Mouse (Mus musculus): ENCODE data around the gene Olfr1364. TPM values are rescaled to one million over a fixed set of nuclear protein-coding genes. Genes with fewer than 3 reads are reported as not detected.

The Olfr1364 gene
- not detected in 2 replicates for polyA plus RNA-seq (2014; fragmentation: Nextera tagmentation; extraction: Ambion mirVana)

DNA sequence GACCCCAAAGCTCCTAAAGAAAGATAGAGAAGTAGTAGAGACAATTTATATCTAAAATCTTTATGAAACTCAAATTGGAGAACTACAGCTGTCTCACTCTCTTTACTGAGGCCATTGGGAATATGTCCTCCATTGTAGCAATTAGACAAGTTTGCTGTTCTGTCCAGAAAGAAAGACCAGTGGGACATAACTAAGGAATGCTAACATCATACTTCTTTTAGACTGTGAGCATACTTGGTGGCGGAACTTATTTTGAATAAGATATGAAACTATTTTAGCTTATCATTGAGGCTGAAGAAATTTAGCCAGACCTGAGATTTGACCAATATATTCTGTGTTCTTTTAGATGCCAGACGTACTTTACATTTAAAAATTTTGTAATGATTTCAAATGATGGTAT, at the start of gene Olfr1364:
Gene Olfr1364 (minus strand): TSS at position 101 of the 400 bp plus-strand sequence.
- H3K4me1 ChIP-seq (ENCODE audit: control insufficient read depth, insufficient read depth, low read length), result no peaks in the 10 kb centered on the region
- no peak within 1 kb of the TSS for H3K4me3 ChIP-seq (ENCODE audit: low read depth, low read length)
- no peaks in the 10 kb centered on the region for H3K27me3 ChIP-seq (ENCODE audit: control insufficient read depth, insufficient read depth, low read length)
- no peaks in the 10 kb centered on the region for H3K36me3 ChIP-seq (ENCODE audit: control insufficient read depth, insufficient read depth, low read length)
- no peak within 1 kb of the TSS for H3K27ac ChIP-seq (ENCODE audit: low read length)
- no peak within 1 kb of the TSS for H3K4me2 ChIP-seq (replicated peaks; ENCODE audit: low read depth, low read length)
- WGBS, result 78% methylated on average over 2 of the region's 2 CpGs
- H3K9ac ChIP-seq (replicated peaks; ENCODE audit: low read depth, low read length), result no peak within 1 kb of the TSS
- ATAC-seq (ENCODE audit: insufficient number of reproducible peaks, insufficient read depth, low FRiP score, low read depth), result no peak
- no peaks in the 10 kb centered on the region for H3K9me3 ChIP-seq (ENCODE audit: control insufficient read depth, low read depth, low read length)

DNA sequence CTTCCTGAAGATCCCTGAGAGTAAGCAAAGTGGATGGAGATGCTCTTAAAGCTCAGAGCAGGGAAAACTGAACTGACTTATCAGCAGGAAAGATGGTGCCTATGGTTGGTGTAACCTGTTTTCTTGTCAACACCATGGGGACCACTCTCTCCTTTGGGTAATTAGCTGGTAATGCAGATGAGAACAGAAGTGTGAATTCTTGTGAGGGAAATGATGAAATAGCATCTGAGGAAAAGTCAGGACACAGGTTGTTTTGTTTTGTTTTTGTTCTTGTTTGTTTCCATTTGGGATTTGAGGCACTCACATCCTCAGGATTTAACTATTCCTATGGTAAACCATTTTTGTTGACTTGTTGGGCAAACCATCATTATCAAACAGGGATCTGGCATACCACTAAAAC, 32.4 kb upstream of the Olfr1364 start, which contains the start of gene Olfr1362:
Gene Olfr1362 (minus strand): TSS at position 101 of the 400 bp plus-strand sequence.
- H3K4me3 ChIP-seq (ENCODE audit: low read depth, low read length), result no peak within 1 kb of the TSS
- no peaks in the 10 kb centered on the region for H3K9me3 ChIP-seq (ENCODE audit: control insufficient read depth, low read depth, low read length)
- no peaks in the 10 kb centered on the region for H3K36me3 ChIP-seq (ENCODE audit: control insufficient read depth, insufficient read depth, low read length)
- H3K27me3 ChIP-seq (ENCODE audit: control insufficient read depth, insufficient read depth, low read length), result no peaks in the 10 kb centered on the region
- H3K27ac ChIP-seq (ENCODE audit: low read length), result no peak within 1 kb of the TSS
- H3K9ac ChIP-seq (replicated peaks; ENCODE audit: low read depth, low read length), result no peak within 1 kb of the TSS
- H3K4me2 ChIP-seq (replicated peaks; ENCODE audit: low read depth, low read length), result no peak within 1 kb of the TSS
- no peaks in the 10 kb centered on the region for H3K4me1 ChIP-seq (ENCODE audit: control insufficient read depth, insufficient read depth, low read length)
- ATAC-seq (ENCODE audit: insufficient number of reproducible peaks, insufficient read depth, low FRiP score, low read depth), result no peak

DNA sequence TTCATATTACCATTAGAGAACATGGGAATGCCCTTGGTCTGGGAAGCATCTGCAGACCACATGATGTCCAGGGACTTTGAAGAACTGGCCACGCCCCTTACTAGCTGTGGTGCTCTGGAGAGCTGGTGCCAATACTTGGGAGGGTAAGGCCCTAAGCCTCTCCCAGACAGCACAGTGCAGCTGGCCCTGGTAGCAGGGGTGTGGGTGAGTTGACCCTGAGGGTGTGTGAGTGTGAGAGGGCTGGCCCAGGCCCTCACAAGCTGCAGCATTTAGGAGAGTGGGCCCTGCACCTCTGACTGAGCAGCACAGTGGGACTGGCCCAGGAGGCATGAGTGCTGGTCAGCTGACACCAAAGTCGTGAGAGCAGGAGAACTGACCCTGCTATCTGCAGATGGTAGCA, 10.1 kb upstream of the Olfr1364 start:
- Histone ChIP-seq H3K9me3 (ENCODE audit: control insufficient read depth, low read depth, low read length) (no peaks in the 10 kb centered on the region), H3K4me2 (replicated peaks; ENCODE audit: low read depth, low read length) (no peak overlapping the region), H3K27ac (ENCODE audit: low read length) (no peak overlapping the region), H3K27me3 (ENCODE audit: control insufficient read depth, insufficient read depth, low read length) (no peaks in the 10 kb centered on the region), H3K4me1 (ENCODE audit: control insufficient read depth, insufficient read depth, low read length) (no peaks in the 10 kb centered on the region), H3K4me3 (ENCODE audit: low read depth, low read length) (no peak overlapping the region), H3K36me3 (ENCODE audit: control insufficient read depth, insufficient read depth, low read length) (no peaks in the 10 kb centered on the region), H3K9ac (replicated peaks; ENCODE audit: low read depth, low read length) (no peak overlapping the region)
- WGBS, result 65% methylated on average over 2 of the region's 2 CpGs
- no peak for ATAC-seq (ENCODE audit: insufficient number of reproducible peaks, insufficient read depth, low FRiP score, low read depth)

DNA sequence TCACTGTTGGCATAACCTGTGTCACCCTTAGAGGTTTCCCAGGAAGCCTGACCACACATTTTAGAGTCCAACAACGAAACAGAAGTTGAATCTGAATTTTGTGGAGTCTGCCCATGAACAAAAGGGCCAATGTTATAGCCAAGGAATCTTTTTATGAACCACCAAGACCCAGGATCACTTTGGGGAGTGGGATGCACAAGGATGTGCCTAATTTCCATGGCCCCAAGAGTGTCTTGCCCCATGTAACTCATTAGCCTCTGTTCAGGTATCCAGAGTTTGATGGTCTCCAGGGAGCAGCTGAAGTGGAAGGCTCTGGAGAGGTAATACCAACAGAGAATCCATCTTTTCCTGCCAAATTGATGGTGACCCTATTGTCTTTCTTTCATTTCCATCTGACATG, 21.8 kb downstream of the Olfr1364 start, which contains the start of gene Olfr1535:
Gene Olfr1535 (minus strand): TSS at position 101 of the 400 bp plus-strand sequence.
- no peak within 1 kb of the TSS for H3K27ac ChIP-seq (ENCODE audit: low read length)
- WGBS, result 60% methylated on average over 1 of the region's 1 CpGs
- no peak within 1 kb of the TSS for H3K4me3 ChIP-seq (ENCODE audit: low read depth, low read length)
- no peaks in the 10 kb centered on the region for H3K4me1 ChIP-seq (ENCODE audit: control insufficient read depth, insufficient read depth, low read length)
- no peak within 1 kb of the TSS for H3K9ac ChIP-seq (replicated peaks; ENCODE audit: low read depth, low read length)
- no peaks in the 10 kb centered on the region for H3K27me3 ChIP-seq (ENCODE audit: control insufficient read depth, insufficient read depth, low read length)
- H3K36me3 ChIP-seq (ENCODE audit: control insufficient read depth, insufficient read depth, low read length), result no peaks in the 10 kb centered on the region
- H3K4me2 ChIP-seq (replicated peaks; ENCODE audit: low read depth, low read length), result no peak within 1 kb of the TSS
- no peaks in the 10 kb centered on the region for H3K9me3 ChIP-seq (ENCODE audit: control insufficient read depth, low read depth, low read length)
- ATAC-seq (ENCODE audit: insufficient number of reproducible peaks, insufficient read depth, low FRiP score, low read depth), result no peak

DNA sequence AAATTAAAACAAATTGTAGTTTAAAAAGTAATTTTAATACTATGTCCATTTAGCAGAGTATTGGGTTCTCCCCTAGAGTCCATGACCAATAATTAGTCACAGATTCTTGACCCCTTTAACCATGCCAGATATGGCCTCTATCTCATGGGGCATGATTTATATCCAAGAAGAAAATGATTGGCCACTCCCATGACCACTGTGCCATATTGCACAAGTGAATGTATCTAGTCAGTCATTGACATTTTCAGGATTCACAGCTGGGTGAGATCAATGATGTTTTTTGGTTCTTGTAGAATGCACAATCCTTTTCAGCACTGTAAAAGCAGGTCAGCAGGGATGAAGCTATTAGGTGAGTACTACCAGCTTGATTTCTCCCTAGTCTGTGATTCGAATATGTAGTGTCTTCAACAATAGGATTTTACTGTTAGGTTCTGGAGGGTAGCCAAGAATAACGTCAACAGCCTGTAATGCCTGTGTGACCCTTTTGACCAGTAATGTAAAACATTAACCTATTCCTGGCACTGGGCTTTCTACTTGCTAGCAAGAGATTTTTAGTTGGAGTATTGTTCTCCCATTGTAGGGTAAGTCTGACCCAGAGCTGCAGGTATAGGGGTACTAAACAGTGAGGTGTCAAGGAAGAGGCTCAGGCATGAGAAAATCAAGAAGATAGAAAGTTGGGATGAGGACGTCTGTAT, 31.0 kb downstream of the Olfr1364 start:
- no peak for ATAC-seq (ENCODE audit: insufficient number of reproducible peaks, insufficient read depth, low FRiP score, low read depth)
- Histone ChIP-seq H3K4me1 (ENCODE audit: control insufficient read depth, insufficient read depth, low read length) (no peaks in the 10 kb centered on the region), H3K4me3 (ENCODE audit: low read depth, low read length) (no peak overlapping the region), H3K4me2 (replicated peaks; ENCODE audit: low read depth, low read length) (no peak overlapping the region), H3K27me3 (ENCODE audit: control insufficient read depth, insufficient read depth, low read length) (no peaks in the 10 kb centered on the region), H3K9me3 (ENCODE audit: control insufficient read depth, low read depth, low read length) (no peaks in the 10 kb centered on the region), H3K36me3 (ENCODE audit: control insufficient read depth, insufficient read depth, low read length) (no peaks in the 10 kb centered on the region), H3K27ac (ENCODE audit: low read length) (no peak overlapping the region), H3K9ac (replicated peaks; ENCODE audit: low read depth, low read length) (no peak overlapping the region)
- WGBS, result 42% methylated on average over 3 of the region's 3 CpGs

DNA sequence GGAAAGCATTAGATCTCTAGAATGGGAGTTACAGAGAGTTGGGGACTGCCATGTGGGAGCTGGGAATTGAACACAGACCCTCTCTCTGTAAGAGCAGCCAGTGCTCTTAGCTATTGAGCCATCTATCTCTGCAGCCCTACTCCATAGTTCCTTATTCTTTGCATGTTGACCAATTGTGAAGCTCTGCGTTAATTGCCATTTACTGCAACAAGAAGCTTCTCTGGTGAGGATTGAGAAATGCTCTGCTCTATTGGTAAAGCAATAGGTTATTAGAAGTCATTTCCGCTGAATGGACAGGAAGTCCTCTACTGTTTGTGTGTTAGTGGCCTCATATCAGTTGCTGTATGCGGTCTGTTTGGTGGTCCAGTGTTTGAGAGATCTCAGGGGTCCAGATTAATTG, 32.1 kb downstream of the Olfr1364 start:
- Histone ChIP-seq H3K9ac (replicated peaks; ENCODE audit: low read depth, low read length) (no peak overlapping the region), H3K27ac (ENCODE audit: low read length) (no peak overlapping the region), H3K4me2 (replicated peaks; ENCODE audit: low read depth, low read length) (no peak overlapping the region), H3K36me3 (ENCODE audit: control insufficient read depth, insufficient read depth, low read length) (no peaks in the 10 kb centered on the region), H3K27me3 (ENCODE audit: control insufficient read depth, insufficient read depth, low read length) (no peaks in the 10 kb centered on the region), H3K4me1 (ENCODE audit: control insufficient read depth, insufficient read depth, low read length) (no peaks in the 10 kb centered on the region), H3K4me3 (ENCODE audit: low read depth, low read length) (no peak overlapping the region), H3K9me3 (ENCODE audit: control insufficient read depth, low read depth, low read length) (no peaks in the 10 kb centered on the region)
- no peak for ATAC-seq (ENCODE audit: insufficient number of reproducible peaks, insufficient read depth, low FRiP score, low read depth)
- 87% methylated on average over 3 of the region's 3 CpGs for WGBS

DNA sequence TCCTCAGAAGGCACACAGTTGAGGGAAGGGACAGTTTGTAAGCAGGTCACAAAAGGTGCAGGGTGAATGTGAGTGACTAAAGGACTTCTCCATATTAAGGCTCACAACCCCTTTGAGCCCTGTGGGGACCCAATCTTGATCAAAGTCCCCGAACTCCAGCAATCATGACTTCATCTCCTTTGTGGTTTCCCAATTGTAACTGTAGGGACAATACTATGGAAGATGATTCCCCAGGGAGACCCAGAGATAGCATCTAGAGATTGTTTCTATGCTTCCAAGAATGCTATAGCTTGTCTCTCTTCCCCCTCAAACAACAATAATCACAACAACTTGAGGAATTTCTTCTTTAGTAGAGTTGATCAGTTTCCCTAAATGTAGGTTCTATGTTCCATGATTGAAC, 38.9 kb downstream of the Olfr1364 start, which contains the start of gene Olfr1366:
Gene Olfr1366 (minus strand): TSS at position 101 of the 400 bp plus-strand sequence.
- Histone ChIP-seq H3K9me3 (ENCODE audit: control insufficient read depth, low read depth, low read length) (no peaks in the 10 kb centered on the region), H3K4me3 (ENCODE audit: low read depth, low read length) (no peak within 1 kb of the TSS), H3K36me3 (ENCODE audit: control insufficient read depth, insufficient read depth, low read length) (no peaks in the 10 kb centered on the region), H3K4me1 (ENCODE audit: control insufficient read depth, insufficient read depth, low read length) (no peaks in the 10 kb centered on the region), H3K4me2 (replicated peaks; ENCODE audit: low read depth, low read length) (no peak within 1 kb of the TSS), H3K27ac (ENCODE audit: low read length) (no peak within 1 kb of the TSS), H3K9ac (replicated peaks; ENCODE audit: low read depth, low read length) (no peak within 1 kb of the TSS), H3K27me3 (ENCODE audit: control insufficient read depth, insufficient read depth, low read length) (no peaks in the 10 kb centered on the region)
- 65% methylated on average over 1 of the region's 1 CpGs for WGBS
- ATAC-seq (ENCODE audit: insufficient number of reproducible peaks, insufficient read depth, low FRiP score, low read depth), result no peak

DNA sequence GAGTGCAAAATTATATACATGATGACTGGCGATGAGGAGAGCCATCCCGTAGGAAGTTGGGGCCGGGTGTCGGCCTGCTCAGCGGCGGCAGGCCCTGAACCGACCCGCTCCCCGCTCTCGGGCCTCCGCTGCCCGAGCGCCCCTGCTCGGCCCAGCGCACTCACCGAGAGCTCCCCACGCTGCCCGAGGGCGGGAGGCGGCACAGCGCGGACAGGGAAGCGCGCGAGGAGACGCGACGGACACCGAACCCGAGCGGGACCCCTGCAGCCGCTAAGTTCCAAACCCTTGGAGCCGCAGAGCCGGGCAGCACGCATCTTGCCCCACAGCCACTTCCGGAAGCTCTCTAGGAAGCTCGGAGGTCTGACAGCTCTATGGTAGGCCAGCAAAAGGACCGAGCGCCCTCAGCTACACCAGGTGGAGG, 50.8 kb downstream of the Olfr1364 start, which contains the start of gene Zkscan8:
Gene Zkscan8 (minus strand): TSS at position 340 of the 421 bp plus-strand sequence.
- Histone ChIP-seq H3K4me3 (ENCODE audit: low read depth, low read length) (peak within 1 kb of the TSS; percentile 86), H3K27me3 (ENCODE audit: control insufficient read depth, insufficient read depth, low read length) (no peaks in the 10 kb centered on the region), H3K4me1 (ENCODE audit: control insufficient read depth, insufficient read depth, low read length) (peaks cover 3% of the 10 kb centered on the region; the same call in 1 of the 2 replicates), H3K27ac (ENCODE audit: low read length) (peak within 1 kb of the TSS; percentile 96), H3K9ac (replicated peaks; ENCODE audit: low read depth, low read length) (peak within 1 kb of the TSS; percentile 96), H3K36me3 (ENCODE audit: control insufficient read depth, insufficient read depth, low read length) (peaks cover 11% of the 10 kb centered on the region), H3K9me3 (ENCODE audit: control insufficient read depth, low read depth, low read length) (no peaks in the 10 kb centered on the region), H3K4me2 (replicated peaks; ENCODE audit: low read depth, low read length) (peak within 1 kb of the TSS; percentile 64)
- ATAC-seq (ENCODE audit: insufficient number of reproducible peaks, insufficient read depth, low FRiP score, low read depth), result peak; percentile 97
- 0% methylated on average over 39 of the region's 39 CpGs for WGBS

All from stomach, embryonic 14.5 days (tissue).